Mouse (Mus musculus) cerebellum, adult 2 months (tissue): ENCODE measurements at regions not wholly inside any gene's neighbourhood (a gene's known extent, or its start where the extent isn't known, plus 50 kb on each side); places are given as distances from the start of the nearest gene placed in this dataset.

Source experiments
- CTCF ChIP-seq: fragments of 200-500 bp; IDR thresholded peaks from 2 replicates; pipeline ENCODE4 v1.5.1; 2011; ENCODE audit warnings: low read depth, mild to moderate bottlenecking, control low read depth, low read length, moderate library complexity, borderline replicate concordance; ENCODE audit not compliant: insufficient read depth
- POLR2A ChIP-seq: fragments of 200-500 bp; IDR thresholded peaks from 2 replicates; pipeline ENCODE4 v1.6.1; 2011; ENCODE audit warnings: low read length, control low read depth, borderline replicate concordance; ENCODE audit not compliant: insufficient read depth

DNA sequence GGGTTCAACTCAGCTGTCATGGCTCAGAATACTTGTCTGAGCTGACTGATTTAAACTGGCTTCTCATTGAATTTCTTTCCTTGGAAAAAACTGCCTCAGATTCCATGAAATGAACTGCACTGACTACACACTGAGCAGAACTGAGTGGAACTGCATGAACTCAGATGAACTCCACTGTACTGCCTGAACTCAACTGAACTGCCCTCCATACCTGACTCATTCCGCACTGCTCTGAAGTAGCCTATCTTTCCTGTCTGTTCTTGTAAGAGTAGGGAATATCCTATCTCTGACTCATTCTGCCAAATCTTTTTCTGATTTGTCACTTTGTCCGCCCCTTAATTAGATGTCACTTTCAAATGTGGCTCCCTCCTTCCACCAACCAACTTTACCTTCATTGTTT, 237.0 kb upstream of the Rgmb start:
- no peak for TF ChIP-seq CTCF
- TF ChIP-seq POLR2A: no peak
